Mouse (Mus musculus): ENCODE data around the gene Pdzd2. TPM values are rescaled to one million over a fixed set of nuclear protein-coding genes. Genes with fewer than 3 reads are reported as not detected.

Gene Pdzd2
- total RNA-seq, 4 experiments from 2014 or later, result 67.0 to 85.4 (median 77.8) TPM

- no peak for DNase-seq (ENCODE audit: low spot score in 2 of 2)
Measured at GRCm38 (mm10) chr15:12625524-12625923, 114.2 kb downstream of the Pdzd2 start.

- DNase-seq (ENCODE audit: low spot score in 2 of 2), result no peak
Measured at GRCm38 (mm10) chr15:12623521-12623920, 116.2 kb downstream of the Pdzd2 start.

GRCm38 (mm10) chr15:12622701-12623100 is 117.0 kb downstream of the Pdzd2 start:
- no peak for DNase-seq (ENCODE audit: low spot score in 2 of 2)

- no peak for DNase-seq (ENCODE audit: low spot score in 2 of 2)
Measured at GRCm38 (mm10) chr15:12622093-12622643, 117.6 kb downstream of the Pdzd2 start.

- DNase-seq (ENCODE audit: low spot score in 2 of 2), result no peak
Measured at GRCm38 (mm10) chr15:12619273-12619672, 120.5 kb downstream of the Pdzd2 start.

- no peak for DNase-seq (ENCODE audit: low spot score in 2 of 2)
Measured at GRCm38 (mm10) chr15:12617651-12618050, 122.1 kb downstream of the Pdzd2 start.

- DNase-seq (ENCODE audit: low spot score in 2 of 2), result no peak
Measured at GRCm38 (mm10) chr15:12617220-12617619, 122.5 kb downstream of the Pdzd2 start.

GRCm38 (mm10) chr15:12614944-12615878 is 124.5 kb downstream of the Pdzd2 start:
- DNase-seq (ENCODE audit: low spot score in 2 of 2), result no peak

GRCm38 (mm10) chr15:12614011-12614410 is 125.7 kb downstream of the Pdzd2 start:
- DNase-seq (ENCODE audit: low spot score in 2 of 2), result no peak

- DNase-seq (ENCODE audit: low spot score in 2 of 2), result no peak
Measured at GRCm38 (mm10) chr15:12612944-12613675, 126.6 kb downstream of the Pdzd2 start.

- DNase-seq (ENCODE audit: low spot score in 2 of 2), result no peak
Measured at GRCm38 (mm10) chr15:12608090-12608489, 131.6 kb downstream of the Pdzd2 start.

GRCm38 (mm10) chr15:12606306-12606705 is 133.4 kb downstream of the Pdzd2 start:
- no peak for DNase-seq (ENCODE audit: low spot score in 2 of 2)

- DNase-seq (ENCODE audit: low spot score in 2 of 2), result no peak
Measured at GRCm38 (mm10) chr15:12605239-12605993, 134.3 kb downstream of the Pdzd2 start.

GRCm38 (mm10) chr15:12603674-12604073 is 136.1 kb downstream of the Pdzd2 start:
- no peak for DNase-seq (ENCODE audit: low spot score in 2 of 2)

GRCm38 (mm10) chr15:12593094-12593493 is 146.6 kb downstream of the Pdzd2 start:
- no peak for DNase-seq (ENCODE audit: low spot score in 2 of 2)

GRCm38 (mm10) chr15:12592628-12593027 is 147.1 kb downstream of the Pdzd2 start:
- DNase-seq (ENCODE audit: low spot score in 2 of 2), result no peak

GRCm38 (mm10) chr15:12588661-12589060 is 151.1 kb downstream of the Pdzd2 start:
- peak in 1 of 2 experiments; percentile 17 for DNase-seq (ENCODE audit: low spot score in 2 of 2)

GRCm38 (mm10) chr15:12586852-12587424 is 152.8 kb downstream of the Pdzd2 start:
- no peak for DNase-seq (ENCODE audit: low spot score in 2 of 2)

GRCm38 (mm10) chr15:12586154-12586553 is 153.6 kb downstream of the Pdzd2 start:
- DNase-seq (ENCODE audit: low spot score in 2 of 2), result peak in 1 of 2 experiments; percentile 47

- DNase-seq (ENCODE audit: low spot score in 2 of 2), result no peak
Measured at GRCm38 (mm10) chr15:12583051-12583450, 156.7 kb downstream of the Pdzd2 start.

GRCm38 (mm10) chr15:12582471-12582870 is 157.3 kb downstream of the Pdzd2 start:
- DNase-seq (ENCODE audit: low spot score in 2 of 2), result no peak

Measured in left cerebral cortex, adult 8-10 months (tissue).